ENCODE assay signal across 9 mouse cellular contexts in the genomic region with DNA sequence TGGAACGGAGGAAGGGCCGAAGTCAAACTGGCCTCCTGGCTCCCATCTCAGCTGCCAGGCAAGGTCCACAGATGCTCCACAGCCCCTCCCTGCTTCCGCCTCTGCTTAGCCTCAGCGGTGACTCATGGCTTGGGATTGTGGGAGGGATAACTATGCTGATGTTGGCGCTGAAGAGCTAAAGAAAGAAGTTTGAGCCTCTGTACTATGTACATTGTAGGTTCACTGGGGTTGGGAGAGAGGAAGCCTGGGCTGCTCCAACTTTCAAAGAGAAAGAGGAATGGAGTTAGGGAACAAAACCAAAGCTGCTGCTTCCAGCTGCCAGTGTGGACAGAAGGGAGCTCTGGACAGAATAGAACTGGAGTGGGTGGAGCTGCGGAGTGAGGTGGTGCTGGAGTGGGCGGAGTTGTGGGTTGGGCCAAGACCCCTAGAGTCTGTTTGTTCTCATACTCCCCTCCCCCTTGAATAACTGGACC. TPM values are rescaled to one million over a fixed set of nuclear protein-coding genes. Genes with fewer than 3 reads are reported as not detected.
DNase-seq lines count a peak whose midpoint lies in the region; ATAC-seq and TF ChIP-seq lines count a peak whose summit lies in the region.
"Had no signal": no experiment of that assay in that cellular context is flagged by ENCODE, and none has a peak within 500 bp of the region (broad histone marks: within the 10 kb centered on the region; RNA-seq: fewer than 3 reads in every experiment).

No protein-coding gene starts in this region.

- WGBS in midbrain, embryonic 11.5 days, result 32% methylated on average over 7 of the region's 7 CpGs
- WGBS in midbrain, postnatal 0 days, result 35% methylated on average over 7 of the region's 7 CpGs
- WGBS in hindbrain, embryonic 10.5 days, result 37% methylated on average over 7 of the region's 7 CpGs
- 23% methylated on average over 7 of the region's 7 CpGs for WGBS in liver, embryonic 11.5 days
- WGBS in stomach, embryonic 15.5 days, result 13% methylated on average over 7 of the region's 7 CpGs

- DNase-seq in midbrain, embryonic 11.5 days (ENCODE audit: low spot score, missing footprints), result peak; percentile 90
- no peak for DNase-seq in midbrain, postnatal 0 days (ENCODE audit: low spot score)
- peak; percentile 42 for DNase-seq in hindbrain, embryonic 10.5 days (ENCODE audit: low spot score)
- DNase-seq in liver, embryonic 11.5 days (ENCODE audit: low spot score), result peak; percentile 40
- DNase-seq in thymus, postnatal 4 days, result no peak
- DNase-seq in layer of hippocampus, adult 8-10 months (ENCODE audit: low spot score in 2 of 2), result no peak

- no peaks in the 10 kb centered on the region for H3K9me3 ChIP-seq in midbrain, embryonic 11.5 days (ENCODE audit: control insufficient read depth, low read length)
- H3K9me3 ChIP-seq in midbrain, postnatal 0 days (ENCODE audit: low read length), result no peaks in the 10 kb centered on the region
- H3K9me3 ChIP-seq in hindbrain, embryonic 10.5 days, result no peaks in the 10 kb centered on the region
- no peaks in the 10 kb centered on the region for H3K9me3 ChIP-seq in liver, embryonic 11.5 days (ENCODE audit: control insufficient read depth, low read length)
- no peaks in the 10 kb centered on the region for H3K9me3 ChIP-seq in stomach, embryonic 15.5 days

- no peak overlapping the region for H3K4me2 ChIP-seq in midbrain, embryonic 11.5 days
- H3K4me2 ChIP-seq in midbrain, postnatal 0 days (ENCODE audit: low read depth, low read length, poor library complexity, severe bottlenecking), result no peak overlapping the region
- H3K4me2 ChIP-seq in liver, embryonic 11.5 days, result 0 out of 2 replicates have a peak overlapping the region, but pooled peaks have one; percentile 13
- peak overlapping the region; percentile 45 for H3K4me2 ChIP-seq in stomach, embryonic 15.5 days

- peak; percentile 82 for ATAC-seq in midbrain, embryonic 11.5 days (ENCODE audit: low FRiP score)
- no peak for ATAC-seq in midbrain, postnatal 0 days (ENCODE audit: low FRiP score)
- peak; percentile 41; the same call in 1 of the 2 replicates for ATAC-seq in liver, embryonic 11.5 days (replicated peaks; ENCODE audit: low FRiP score)
- ATAC-seq in stomach, embryonic 15.5 days (ENCODE audit: insufficient read depth, low FRiP score, low read depth), result peak; percentile 93

- H3K27me3 ChIP-seq in midbrain, embryonic 11.5 days (ENCODE audit: control insufficient read depth, insufficient read depth, low read length), result no peaks in the 10 kb centered on the region
- H3K27me3 ChIP-seq in midbrain, postnatal 0 days (ENCODE audit: insufficient read depth, low read length), result no peaks in the 10 kb centered on the region
- H3K27me3 ChIP-seq in hindbrain, embryonic 10.5 days (ENCODE audit: insufficient read depth, poor library complexity, severe bottlenecking), result peaks cover 3% of the 10 kb centered on the region; the same call in 1 of the 2 replicates
- H3K27me3 ChIP-seq in liver, embryonic 11.5 days (replicated peaks; ENCODE audit: control insufficient read depth, insufficient read depth, low read length), result no peaks in the 10 kb centered on the region
- no peaks in the 10 kb centered on the region for H3K27me3 ChIP-seq in stomach, embryonic 15.5 days (replicated peaks)

- H3K4me1 ChIP-seq in midbrain, embryonic 11.5 days (ENCODE audit: control insufficient read depth, insufficient read depth, low read length), result peaks cover 6% of the 10 kb centered on the region; the same call in 1 of the 2 replicates
- 0 out of 2 replicates have a peak, but pooled peaks cover 3% of the 10 kb centered on the region for H3K4me1 ChIP-seq in midbrain, postnatal 0 days (ENCODE audit: insufficient read depth, low read length)
- peaks cover 4% of the 10 kb centered on the region; the same call in 1 of the 2 replicates for H3K4me1 ChIP-seq in embryonic fibroblast, embryonic 13.5 days (ENCODE audit: control insufficient read depth, insufficient read depth, low read length)
- peaks cover 18% of the 10 kb centered on the region for H3K4me1 ChIP-seq in hindbrain, embryonic 10.5 days (replicated peaks)
- 0 out of 2 replicates have a peak, but pooled peaks cover 3% of the 10 kb centered on the region for H3K4me1 ChIP-seq in liver, embryonic 11.5 days (replicated peaks; ENCODE audit: control insufficient read depth, insufficient read depth, low read length)
- peaks cover 6% of the 10 kb centered on the region; the same call in 1 of the 2 replicates for H3K4me1 ChIP-seq in stomach, embryonic 15.5 days

- peak; percentile 58; the same call in 1 of the 2 replicates for TF ChIP-seq POLR2A in embryonic fibroblast, embryonic 13.5 days (IDR thresholded peaks at IDR 0.05; ENCODE audit: low read depth, low read length)

- H3K4me3 ChIP-seq in midbrain, embryonic 11.5 days (ENCODE audit: low read depth, low read length), result no peak overlapping the region
- H3K4me3 ChIP-seq in midbrain, postnatal 0 days (ENCODE audit: low read depth, low read length), result no peak overlapping the region
- H3K4me3 ChIP-seq in embryonic fibroblast, embryonic 13.5 days (ENCODE audit: insufficient read depth, low read length), result no peak overlapping the region
- no peak overlapping the region for H3K4me3 ChIP-seq in hindbrain, embryonic 10.5 days
- H3K4me3 ChIP-seq in liver, embryonic 11.5 days (ENCODE audit: low read depth, low read length), result no peak overlapping the region
- no peak overlapping the region for H3K4me3 ChIP-seq in stomach, embryonic 15.5 days (replicated peaks)

- H3K9ac ChIP-seq in midbrain, embryonic 11.5 days (ENCODE audit: low read length), result no peak overlapping the region
- no peak overlapping the region for H3K9ac ChIP-seq in midbrain, postnatal 0 days (replicated peaks; ENCODE audit: low read length, poor library complexity, severe bottlenecking)
- H3K9ac ChIP-seq in liver, embryonic 11.5 days (ENCODE audit: low read depth, low read length), result no peak overlapping the region
- no peak overlapping the region for H3K9ac ChIP-seq in stomach, embryonic 15.5 days

- no peak overlapping the region for H3K27ac ChIP-seq in midbrain, embryonic 11.5 days (ENCODE audit: low read depth, low read length)
- no peak overlapping the region for H3K27ac ChIP-seq in midbrain, postnatal 0 days (ENCODE audit: low read depth, low read length)
- peak overlapping the region; percentile 94 for H3K27ac ChIP-seq in embryonic fibroblast, embryonic 13.5 days (ENCODE audit: insufficient read depth, low read length)
- peak overlapping the region; percentile 75 for H3K27ac ChIP-seq in hindbrain, embryonic 10.5 days
- H3K27ac ChIP-seq in liver, embryonic 11.5 days (ENCODE audit: low read depth, low read length), result no peak overlapping the region; the same call in 1 of the 2 replicates
- H3K27ac ChIP-seq in stomach, embryonic 15.5 days, result peak overlapping the region; percentile 84

- H3K36me3 ChIP-seq in midbrain, embryonic 11.5 days (ENCODE audit: control insufficient read depth, insufficient read depth, low read length), result no peaks in the 10 kb centered on the region
- no peaks in the 10 kb centered on the region for H3K36me3 ChIP-seq in midbrain, postnatal 0 days (ENCODE audit: insufficient read depth, low read length)
- no peaks in the 10 kb centered on the region for H3K36me3 ChIP-seq in hindbrain, embryonic 10.5 days
- H3K36me3 ChIP-seq in liver, embryonic 11.5 days (ENCODE audit: control insufficient read depth, insufficient read depth, low read length), result no peaks in the 10 kb centered on the region
- H3K36me3 ChIP-seq in stomach, embryonic 15.5 days, result no peaks in the 10 kb centered on the region
- H3K36me3 ChIP-seq: G1E had no signal

- TF ChIP-seq CTCF in midbrain, postnatal 0 days (IDR thresholded peaks at IDR 0.05), result no peak
- no peak for TF ChIP-seq CTCF in embryonic fibroblast, embryonic 13.5 days (IDR thresholded peaks at IDR 0.05; ENCODE audit: borderline replicate concordance, insufficient read depth, low read length)

RNA-seq across cellular contexts. Expression of a gene that starts 7.7 kb away (rescaled TPM):
- polyA plus RNA-seq in midbrain, embryonic 11.5 days (2014; fragmentation: Nextera tagmentation; extraction: Ambion mirVana), result 0.31 and 0.54 TPM in 2 replicates
- 11.0 and 12.2 TPM in 2 replicates for total RNA-seq in midbrain, postnatal 0 days (2014; rRNA removed)
- 4.7 and 5.1 TPM in 2 replicates for polyA plus RNA-seq in midbrain, postnatal 0 days (2015; fragmentation: Nextera tagmentation; extraction: Ambion mirVana)
- polyA plus RNA-seq in embryonic fibroblast, embryonic 13.5 days (2011; ENCODE audit: insufficient read length, low read depth, missing spikeins), result 0.46 and 0.47 TPM in 2 replicates
- 0.31 and 0.58 TPM in 2 replicates for polyA plus RNA-seq in hindbrain, embryonic 10.5 days (2016; fragmentation: Nextera tagmentation; extraction: Ambion mirVana)
- polyA plus RNA-seq in liver, embryonic 11.5 days (2014; fragmentation: Nextera tagmentation; extraction: Ambion mirVana), result 0.53 and 0.82 TPM in 2 replicates
- 0.35 and 0.40 TPM in 2 replicates for polyA plus RNA-seq in stomach, embryonic 15.5 days (2015; fragmentation: Nextera tagmentation; extraction: Ambion mirVana)
- 10 to 100 TPM; 34.5 to 49.7 (median 42.7) TPM for total RNA-seq in layer of hippocampus, adult 8-10 months (2022)
- polyA plus RNA-seq: G1E had no signal

Comparison
In these comparisons a context has a peak if more than half of its experiments do, and no peak if none do; other contexts are left out.
1. DNase-seq: peak in midbrain, embryonic 11.5 days (single experiment), hindbrain, embryonic 10.5 days (single experiment) and liver, embryonic 11.5 days (single experiment); none in midbrain, postnatal 0 days (single experiment), thymus, postnatal 4 days (single experiment) and layer of hippocampus, adult 8-10 months (0 of 2).
2. H3K27ac ChIP-seq: peak in embryonic fibroblast, embryonic 13.5 days (single experiment), hindbrain, embryonic 10.5 days (single experiment) and stomach, embryonic 15.5 days (single experiment); none in midbrain, embryonic 11.5 days (single experiment), midbrain, postnatal 0 days (single experiment) and liver, embryonic 11.5 days (single experiment).
3. H3K4me2 ChIP-seq: peak in liver, embryonic 11.5 days (single experiment) and stomach, embryonic 15.5 days (single experiment); none in midbrain, embryonic 11.5 days (single experiment) and midbrain, postnatal 0 days (single experiment).